7 mouse cellular contexts compared by ENCODE assay signal in the genomic region with DNA sequence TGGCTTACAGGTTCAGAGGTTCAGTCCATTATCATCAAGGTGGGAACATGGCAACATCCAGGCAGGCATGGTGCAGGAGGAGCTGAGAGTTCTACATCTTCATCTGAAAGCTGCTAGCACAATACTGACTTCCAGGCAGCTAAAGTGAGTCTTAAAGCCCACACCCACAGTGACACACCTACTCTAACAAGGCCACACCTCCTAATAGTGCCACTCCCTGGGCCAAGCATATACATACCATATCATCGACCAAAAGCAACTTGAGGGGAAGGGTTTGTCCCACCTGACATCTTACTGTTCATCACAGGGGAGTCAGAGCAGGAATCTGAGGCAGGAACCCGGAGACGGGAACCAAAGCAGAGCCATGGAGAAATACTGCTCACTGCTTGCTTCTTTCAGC. TPM values are rescaled to one million over a fixed set of nuclear protein-coding genes. Genes with fewer than 3 reads are reported as not detected.
DNase-seq lines count a peak whose midpoint lies in the region; ATAC-seq and TF ChIP-seq lines count a peak whose summit lies in the region.
"Not testable (repeated sequence)": the region's sequence is repeated elsewhere in the genome, so short reads cannot be mapped to it uniquely, and the experiment has no call there.
"Had no signal": no experiment of that assay in that cellular context is flagged by ENCODE, and none has a peak within 500 bp of the region (broad histone marks: within the 10 kb centered on the region; RNA-seq: fewer than 3 reads in every experiment).

No protein-coding gene starts in this region.

- TF ChIP-seq EP300 in liver, embryonic 14.5 days (IDR thresholded peaks at IDR 0.05; ENCODE audit: low read depth) = not testable (repeated sequence)

- H3K9ac ChIP-seq in liver, embryonic 12.5 days = peak overlapping the region; percentile 57; the same call in 1 of the 2 replicates
- peak overlapping the region; percentile 38 for H3K9ac ChIP-seq in liver, embryonic 14.5 days (replicated peaks)
- peak overlapping the region; percentile 47 for H3K9ac ChIP-seq in liver, embryonic 16.5 days (ENCODE audit: low read depth, low read length)

- peak; percentile 20; the same call in 1 of the 2 replicates for ATAC-seq in erythroblast, adult 5-6 weeks (replicated peaks; ENCODE audit: low FRiP score, poor library complexity, severe bottlenecking)
- peak; percentile 40; the same call in 1 of the 2 replicates for ATAC-seq in erythroid progenitor cell, adult 5-6 weeks (replicated peaks; ENCODE audit: low FRiP score, poor library complexity, severe bottlenecking)
- ATAC-seq in liver, embryonic 12.5 days = peak; percentile 83
- peak; percentile 83 for ATAC-seq in liver, embryonic 14.5 days (ENCODE audit: insufficient read depth)
- peak; percentile 85 for ATAC-seq in liver, embryonic 16.5 days (ENCODE audit: low read depth)

- H3K27me3 ChIP-seq in liver, embryonic 12.5 days (replicated peaks) = peaks cover 21% of the 10 kb centered on the region
- H3K27me3 ChIP-seq in liver, embryonic 14.5 days (ENCODE audit: control insufficient read depth, insufficient read depth, low read length) = not testable (repeated sequence)
- peaks cover 15% of the 10 kb centered on the region for H3K27me3 ChIP-seq in liver, embryonic 16.5 days (ENCODE audit: control insufficient read depth, insufficient read depth, low read depth, low read length)

- 63% methylated on average over 3 of the region's 3 CpGs for WGBS in liver, embryonic 12.5 days (ENCODE audit: insufficient replicate concordance)
- WGBS in liver, embryonic 14.5 days (ENCODE audit: insufficient replicate concordance) = 55% methylated on average over 3 of the region's 3 CpGs
- 59% methylated on average over 3 of the region's 3 CpGs for WGBS in liver, embryonic 16.5 days (ENCODE audit: insufficient replicate concordance)

- peaks cover 26% of the 10 kb centered on the region for H3K4me1 ChIP-seq in liver, embryonic 12.5 days
- peaks cover 14 to 26% of the 10 kb centered on the region in 2 experiments for H3K4me1 ChIP-seq in liver, embryonic 14.5 days (replicated peaks; ENCODE audit: control insufficient read depth in 2 of 2, insufficient read depth in 2 of 2, low read length in 1 of 2)
- peaks cover 18% of the 10 kb centered on the region for H3K4me1 ChIP-seq in liver, embryonic 16.5 days (ENCODE audit: control insufficient read depth, low read depth, low read length)

- H3K4me2 ChIP-seq in liver, embryonic 12.5 days = peak overlapping the region; percentile 62
- peak overlapping the region; percentile 42 for H3K4me2 ChIP-seq in liver, embryonic 14.5 days (ENCODE audit: low read depth)
- peak overlapping the region; percentile 60 for H3K4me2 ChIP-seq in liver, embryonic 16.5 days (ENCODE audit: low read depth, low read length)

- H3K9me3 ChIP-seq in liver, embryonic 12.5 days (replicated peaks); liver, embryonic 14.5 days (ENCODE audit: control insufficient read depth, low read length); liver, embryonic 16.5 days (replicated peaks; ENCODE audit: control insufficient read depth, low read length): not testable (repeated sequence)

- H3K27ac ChIP-seq in liver, embryonic 12.5 days = peak overlapping the region; percentile 77
- H3K27ac ChIP-seq in liver, embryonic 14.5 days = peak overlapping the region; percentile 77; the same call in 1 of the 2 replicates
- peak overlapping the region; percentile 73 for H3K27ac ChIP-seq in liver, embryonic 16.5 days (ENCODE audit: low read length)

- not testable (repeated sequence) for DNase-seq in liver, embryonic 14.5 days (ENCODE audit: low read depth in 3 of 3, low spot score in 3 of 3)

- peak overlapping the region; percentile 26 for H3K4me3 ChIP-seq in liver, embryonic 12.5 days
- peak overlapping the region; percentile 45 to 52 for H3K4me3 ChIP-seq in liver, embryonic 14.5 days (ENCODE audit: insufficient read depth in 1 of 2, low read depth in 2 of 2, low read length in 2 of 2)
- peak overlapping the region; percentile 43 for H3K4me3 ChIP-seq in liver, embryonic 16.5 days (ENCODE audit: low read depth, low read length)

- TF ChIP-seq CTCF in liver, embryonic 14.5 days (IDR thresholded peaks at IDR 0.05; ENCODE audit: low read depth) = not testable (repeated sequence)

- not testable (repeated sequence) for H3K36me3 ChIP-seq in liver, embryonic 12.5 days; liver, embryonic 14.5 days (replicated peaks; ENCODE audit: control insufficient read depth, insufficient read depth, low read depth); liver, embryonic 16.5 days (ENCODE audit: control insufficient read depth, insufficient read depth)

RNA-seq across cellular contexts. Expression of gene Gm266, which starts 22.8 kb away (rescaled TPM):
- not detected in 2 replicates for total RNA-seq in erythroblast, adult 5-6 weeks (2015; ENCODE audit: low replicate concordance)
- total RNA-seq in erythroblast, adult 5-6 weeks (2017; ENCODE audit: low replicate concordance) = not detected in 2 replicates
- total RNA-seq in erythroid progenitor cell, adult 5-6 weeks (2015; ENCODE audit: low replicate concordance) = 1.8 TPM in 1 of 2 replicates, not detected in the other
- total RNA-seq in erythroid progenitor cell, adult 5-6 weeks (2017; ENCODE audit: low replicate concordance) = not detected in 2 replicates
- polyA plus RNA-seq in liver, embryonic 12.5 days (2016; fragmentation: Nextera tagmentation; extraction: Ambion mirVana) = 1.8 and 2.4 TPM in 2 replicates
- polyA plus RNA-seq in liver, embryonic 14.5 days (2012; rRNA removed) = 0.61 and 0.91 TPM in 2 replicates
- polyA plus RNA-seq in liver, embryonic 14.5 days (2014; fragmentation: Nextera tagmentation; extraction: Ambion mirVana) = 0.42 and 0.53 TPM in 2 replicates
- polyA plus RNA-seq in liver, embryonic 16.5 days (2015; fragmentation: Nextera tagmentation; extraction: Ambion mirVana) = 0.46 and 0.52 TPM in 2 replicates
- total RNA-seq: adrenal gland, postnatal 25 days; MEL had no signal

RNA-seq across cellular contexts. Expression of gene Eif5, which starts 29.4 kb away (rescaled TPM):
- 1,226 and 1,283 TPM in 2 replicates for total RNA-seq in erythroblast, adult 5-6 weeks (2015; ENCODE audit: low replicate concordance)
- 1,807 and 1,822 TPM in 2 replicates for total RNA-seq in erythroblast, adult 5-6 weeks (2017; ENCODE audit: low replicate concordance)
- total RNA-seq in erythroid progenitor cell, adult 5-6 weeks (2015; ENCODE audit: low replicate concordance) = 265 and 296 TPM in 2 replicates
- total RNA-seq in erythroid progenitor cell, adult 5-6 weeks (2017; ENCODE audit: low replicate concordance) = 240 and 253 TPM in 2 replicates
- 664 and 670 TPM in 2 replicates for polyA plus RNA-seq in liver, embryonic 12.5 days (2016; fragmentation: Nextera tagmentation; extraction: Ambion mirVana)
- polyA plus RNA-seq in liver, embryonic 14.5 days (2012; rRNA removed) = 64.1 and 112 TPM in 2 replicates
- polyA plus RNA-seq in liver, embryonic 14.5 days (2014; fragmentation: Nextera tagmentation; extraction: Ambion mirVana) = 411 and 432 TPM in 2 replicates
- polyA plus RNA-seq in liver, embryonic 16.5 days (2015; fragmentation: Nextera tagmentation; extraction: Ambion mirVana) = 522 and 558 TPM in 2 replicates

Comparison
In these comparisons a context has a peak if more than half of its experiments do, and no peak if none do; other contexts are left out.
1. ATAC-seq: peak in every context shown above with its lines; median percentile 85 in liver, embryonic 16.5 days; 83 in liver, embryonic 12.5 days; 83 in liver, embryonic 14.5 days; 40 in erythroid progenitor cell, adult 5-6 weeks; 20 in erythroblast, adult 5-6 weeks.